Mouse (Mus musculus) 3T3-L1 (cell line): ENCODE data around the gene Camk1d.

Experiments used
- DNase-seq: peaks from one replicate; pipeline ENCODE4 v3.0.0-alpha.2; 2015; ENCODE audit warnings: low read depth, low spot score

The Camk1d gene

DNA sequence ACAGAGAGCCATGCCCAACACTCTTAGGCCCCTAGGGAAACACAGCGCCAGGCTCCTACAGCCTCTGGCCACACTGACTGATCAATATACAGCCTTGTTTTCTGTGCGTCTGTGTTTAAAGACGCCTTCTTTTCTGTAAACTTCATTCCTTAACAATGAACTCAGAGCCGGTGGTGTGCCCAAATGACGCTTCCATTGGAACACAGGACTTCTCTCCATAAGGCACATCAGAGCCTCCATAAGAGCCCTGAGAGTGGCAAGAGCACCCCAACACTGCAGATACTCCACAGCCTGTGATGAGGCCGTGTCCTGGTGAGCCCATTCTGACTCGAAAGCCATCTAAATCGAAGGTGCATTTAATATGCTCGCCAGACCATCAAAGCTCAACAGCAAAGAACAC, 50.8 kb downstream of the Camk1d start:
- DNase-seq: no peak

DNA sequence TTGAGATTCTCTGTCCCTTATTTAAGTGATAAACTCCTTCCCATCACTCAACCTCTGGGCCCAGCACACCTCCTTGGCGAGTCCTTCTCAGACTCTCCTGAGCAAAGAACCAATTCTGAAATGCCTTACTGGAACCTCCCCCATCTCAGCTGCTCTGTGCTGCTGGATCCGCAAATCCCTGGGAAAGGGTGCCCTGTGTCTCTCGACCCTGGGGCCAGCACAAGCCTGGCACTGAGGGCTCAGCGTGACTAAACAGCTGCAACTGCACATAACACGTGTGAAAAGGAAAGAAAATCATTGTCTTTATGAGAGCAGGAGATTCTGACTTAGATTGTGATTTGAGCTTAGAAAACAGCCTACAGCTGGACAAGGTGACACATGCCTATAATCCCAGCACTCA, 52.4 kb downstream of the Camk1d start:
- no peak for DNase-seq

DNA sequence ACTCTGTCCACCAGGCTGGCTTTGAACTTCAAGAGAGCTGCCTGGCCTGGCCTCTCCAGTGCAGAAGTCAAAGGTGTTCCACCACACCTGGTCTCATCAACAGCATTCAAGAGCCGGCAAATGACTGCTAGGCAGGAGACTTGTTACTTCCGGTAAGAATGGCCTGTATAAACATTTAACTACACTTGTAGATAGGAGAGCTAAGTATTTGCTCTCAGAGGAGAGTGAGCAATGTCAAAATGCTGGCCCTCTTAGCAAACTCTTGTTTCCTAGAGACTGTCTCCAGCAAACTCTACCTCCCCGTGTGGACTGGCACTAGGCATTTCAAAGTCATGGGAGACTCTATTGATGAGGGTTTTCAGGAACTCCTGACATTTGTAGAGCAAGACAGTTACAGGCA, 56.3 kb downstream of the Camk1d start:
- DNase-seq: no peak

DNA sequence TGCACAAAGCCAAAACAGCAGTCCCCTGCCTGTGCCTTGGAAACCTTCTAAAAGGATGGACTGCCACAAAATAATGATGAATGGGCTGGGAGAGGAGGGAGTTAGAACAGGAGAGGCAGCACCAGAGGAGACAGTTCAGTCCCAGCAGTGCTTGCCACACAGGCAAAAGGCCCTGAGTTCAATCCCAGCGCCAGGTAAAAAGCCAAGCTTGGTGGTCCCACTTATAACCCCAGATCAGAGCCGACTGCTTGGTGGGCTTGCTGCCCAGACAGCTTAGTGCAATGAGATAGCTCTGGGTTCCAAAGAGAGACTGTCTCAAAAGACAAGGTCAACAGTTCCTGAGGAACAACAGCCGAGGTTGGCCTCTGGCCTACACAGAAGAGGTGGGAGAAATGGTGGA, 58.0 kb downstream of the Camk1d start:
- DNase-seq: no peak

DNA sequence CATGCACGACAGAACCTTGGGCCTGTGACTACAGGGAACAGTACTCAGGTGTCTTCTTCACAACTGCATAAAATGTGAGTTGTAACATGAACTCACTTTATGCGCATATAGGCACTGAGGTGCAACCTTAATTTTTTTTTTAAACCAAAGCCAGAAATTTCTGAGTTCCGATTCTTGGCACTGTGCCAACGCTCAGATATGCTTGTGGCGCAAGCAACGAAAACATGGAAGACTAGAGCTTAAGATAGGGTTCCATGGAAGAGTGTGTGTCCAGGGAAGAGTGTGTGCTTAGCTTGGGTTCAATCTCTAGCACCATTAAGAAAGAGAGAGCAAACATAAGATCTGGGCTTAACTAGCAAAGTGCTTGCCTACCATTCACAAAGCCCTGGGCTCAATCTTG, 62.2 kb downstream of the Camk1d start:
- DNase-seq: no peak

DNA sequence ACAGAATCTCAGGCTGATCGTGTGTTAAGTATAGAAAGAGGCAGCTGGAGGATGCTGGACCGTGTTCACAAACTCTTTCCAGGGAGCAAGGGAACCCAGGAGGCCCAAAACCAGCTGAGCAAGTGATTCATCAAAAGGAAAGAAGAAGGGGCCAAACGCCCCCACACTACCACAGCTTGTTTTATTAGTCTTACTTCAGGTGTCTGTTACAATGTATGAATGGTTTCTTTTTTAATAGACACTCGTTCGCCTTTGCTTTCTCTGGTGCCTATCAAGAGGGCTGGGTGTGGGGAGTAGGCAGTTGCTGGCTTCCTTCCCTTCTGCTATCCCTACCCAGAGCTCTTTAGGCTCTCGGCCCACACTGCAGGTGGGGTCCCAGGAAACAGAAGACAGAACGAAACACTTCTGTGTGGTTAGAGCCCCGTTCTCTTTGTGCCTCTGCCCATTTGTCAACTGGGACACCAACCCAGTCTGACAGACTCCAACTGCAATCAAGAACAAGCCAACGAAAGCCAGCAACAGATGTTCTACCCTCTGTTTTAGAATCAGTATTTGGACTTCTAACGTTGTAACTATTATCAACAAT, 62.9 kb downstream of the Camk1d start:
- DNase-seq: peak; percentile 20

DNA sequence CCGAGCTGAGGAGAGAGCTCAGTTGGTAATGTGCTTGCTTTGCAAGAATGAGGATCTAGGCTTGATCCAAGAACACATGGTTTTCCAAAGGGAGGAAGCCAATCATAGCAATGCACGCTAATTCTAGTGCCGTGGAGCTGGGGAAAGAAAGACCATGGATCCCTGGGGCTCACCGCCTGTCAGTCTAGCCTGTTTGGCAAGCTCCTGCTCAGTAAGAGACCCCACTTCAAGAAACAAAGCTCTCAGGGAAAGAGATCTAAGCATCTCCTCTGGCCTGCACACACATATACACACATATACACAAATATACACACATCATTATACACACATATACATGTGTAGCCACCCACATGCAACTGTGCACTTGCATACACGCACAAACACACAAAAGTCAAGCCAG, 65.1 kb downstream of the Camk1d start:
- no peak for DNase-seq

DNA sequence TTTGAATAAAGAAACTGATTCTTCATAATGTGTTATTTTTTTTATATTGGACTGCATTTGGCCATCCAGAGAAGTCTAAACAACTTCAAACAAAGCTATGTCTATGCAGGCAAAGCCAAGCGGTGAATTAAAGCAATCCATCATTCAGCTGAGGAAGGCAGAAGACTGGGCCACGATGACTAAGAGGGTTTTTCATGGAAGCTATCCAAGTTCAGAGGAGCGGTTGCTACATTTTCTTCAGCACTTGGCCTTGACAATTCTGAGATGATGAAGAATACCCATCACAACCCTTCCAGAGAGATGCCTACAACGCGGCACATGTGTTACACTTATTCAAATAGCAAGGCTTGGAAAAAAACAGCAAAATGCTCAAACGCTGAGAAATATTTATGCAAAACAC, 65.6 kb downstream of the Camk1d start:
- DNase-seq: peak; percentile 96

DNA sequence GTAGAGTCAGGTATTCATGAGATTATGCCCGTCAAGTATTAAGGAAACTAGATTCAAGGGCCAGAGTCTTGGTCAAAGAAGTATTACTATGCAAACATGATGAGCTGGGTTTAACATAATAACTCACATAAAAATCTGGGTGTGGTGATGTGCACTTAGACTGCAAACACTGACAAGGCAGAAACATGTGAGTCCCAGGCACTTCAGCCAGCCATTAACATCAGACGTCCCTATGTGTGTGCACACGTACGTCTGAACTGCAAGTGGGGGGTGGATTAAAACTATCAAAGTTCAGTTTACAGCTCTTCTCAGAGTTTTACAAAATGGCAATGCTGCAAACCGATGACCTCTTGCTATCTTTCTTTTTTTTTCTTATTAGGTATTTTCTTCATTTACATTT, 68.0 kb downstream of the Camk1d start:
- DNase-seq: no peak

DNA sequence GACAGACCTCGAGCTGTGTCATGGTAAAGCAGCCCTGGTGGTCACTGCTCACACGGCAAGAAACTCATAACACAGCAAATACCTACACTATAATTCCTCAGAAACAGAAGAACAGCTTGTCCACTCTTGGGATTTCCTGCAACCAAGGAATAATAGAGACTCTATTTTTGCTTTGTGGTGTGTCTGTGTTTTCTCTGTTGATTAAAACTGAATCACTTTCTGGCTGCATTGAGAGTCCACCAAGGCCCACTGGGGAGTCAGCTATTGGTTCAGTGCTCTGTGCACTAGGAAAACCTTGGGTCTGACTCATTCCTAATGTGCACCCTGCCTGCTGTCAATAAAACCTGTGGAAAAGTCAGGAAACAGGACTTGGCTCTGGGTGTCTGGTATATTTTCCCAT, 68.7 kb downstream of the Camk1d start:
- peak; percentile 77 for DNase-seq

DNA sequence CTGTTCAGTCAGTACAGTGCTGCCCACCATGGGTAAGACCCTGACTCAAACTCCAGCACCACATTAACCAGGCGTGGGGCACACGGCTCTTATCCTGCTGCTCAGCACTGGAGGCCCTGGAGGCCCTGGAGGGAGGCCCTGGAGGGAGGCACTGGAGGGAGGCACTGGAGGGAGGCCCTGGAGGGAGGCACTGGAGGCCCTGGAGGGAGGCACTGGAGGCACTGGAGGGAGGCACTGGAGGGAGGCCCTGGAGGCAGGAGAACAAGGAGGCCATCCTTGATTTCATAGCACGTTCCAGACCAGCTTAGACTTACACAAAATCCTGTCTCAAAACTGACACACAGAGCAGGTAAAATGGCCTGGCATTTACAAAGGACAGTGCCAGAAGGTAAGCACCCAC, 70.4 kb downstream of the Camk1d start:
- DNase-seq: no peak

DNA sequence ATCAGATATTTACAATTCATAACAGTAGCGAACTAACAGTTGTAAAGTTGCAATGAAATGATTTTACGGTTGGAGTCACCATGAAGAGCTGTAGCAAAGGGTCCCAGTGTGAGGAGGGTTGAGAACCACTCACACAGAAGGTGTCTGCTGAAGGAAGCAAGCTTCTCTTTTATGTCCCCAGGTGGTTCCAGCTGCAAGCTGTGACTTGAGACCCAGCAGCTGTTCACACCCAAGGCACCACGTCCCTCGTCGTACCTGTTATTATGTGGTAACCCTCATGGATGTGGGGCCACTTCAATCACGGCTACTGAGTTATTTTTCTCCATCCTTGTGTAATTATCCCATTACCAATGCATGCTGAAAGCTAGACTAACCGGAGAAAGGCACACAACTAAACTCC, 71.1 kb downstream of the Camk1d start:
- no peak for DNase-seq

DNA sequence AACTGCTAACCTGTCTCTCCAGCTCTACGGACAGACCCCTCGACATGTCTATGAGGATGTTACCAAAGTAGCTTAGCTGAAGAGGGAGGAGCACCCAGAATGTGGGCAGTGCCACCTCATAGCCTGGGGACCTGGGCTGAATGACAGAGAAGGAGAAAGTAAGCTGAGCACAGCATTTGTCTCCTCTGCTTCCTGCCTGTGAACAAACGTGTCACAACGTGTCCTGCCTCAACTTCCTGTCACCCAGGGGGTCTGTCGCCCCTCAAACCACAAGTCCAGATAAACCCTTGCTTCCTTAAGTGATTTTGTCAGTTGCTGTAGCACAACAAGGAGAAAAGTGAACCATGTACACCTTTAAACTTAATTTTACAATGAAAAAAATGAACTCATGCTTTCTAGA, 71.7 kb downstream of the Camk1d start:
- no peak for DNase-seq

DNA sequence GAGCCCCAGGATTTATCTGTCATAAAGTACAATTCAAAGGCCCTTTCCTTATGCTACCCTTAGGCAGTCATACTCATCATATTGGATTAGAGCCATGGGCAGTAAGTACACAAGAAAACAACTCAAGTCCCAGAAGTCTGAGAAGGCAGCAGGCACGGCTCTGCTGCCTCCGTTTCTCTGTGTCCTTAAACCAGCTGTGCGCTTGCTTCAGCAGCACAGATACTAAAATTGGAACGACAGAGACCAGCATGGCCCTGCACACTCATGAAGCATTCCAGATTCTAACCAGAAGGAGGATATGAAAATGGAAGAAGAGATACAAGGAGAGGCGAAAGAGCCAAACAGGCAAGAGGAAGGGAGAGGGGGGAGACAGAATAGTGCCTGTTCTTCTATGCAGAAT, 72.6 kb downstream of the Camk1d start:
- DNase-seq: no peak

DNA sequence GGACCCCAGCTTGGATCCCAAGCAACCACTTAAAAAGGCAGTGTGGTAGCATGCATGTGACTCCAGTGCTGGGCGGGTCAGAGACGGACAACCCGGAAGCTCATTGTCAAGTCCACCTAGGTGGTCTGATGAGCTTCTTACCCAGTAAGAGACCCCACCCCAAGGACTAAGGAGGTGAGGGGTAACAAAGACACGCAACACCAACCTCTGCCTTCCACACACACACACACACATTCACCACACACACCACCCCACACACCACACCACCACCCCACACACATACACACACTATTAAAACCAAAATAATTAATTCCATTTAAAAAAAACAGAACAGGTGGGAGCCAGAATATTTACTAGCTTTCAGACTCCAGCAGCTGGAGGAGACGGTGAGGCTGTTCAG, 73.7 kb downstream of the Camk1d start:
- DNase-seq: no peak

DNA sequence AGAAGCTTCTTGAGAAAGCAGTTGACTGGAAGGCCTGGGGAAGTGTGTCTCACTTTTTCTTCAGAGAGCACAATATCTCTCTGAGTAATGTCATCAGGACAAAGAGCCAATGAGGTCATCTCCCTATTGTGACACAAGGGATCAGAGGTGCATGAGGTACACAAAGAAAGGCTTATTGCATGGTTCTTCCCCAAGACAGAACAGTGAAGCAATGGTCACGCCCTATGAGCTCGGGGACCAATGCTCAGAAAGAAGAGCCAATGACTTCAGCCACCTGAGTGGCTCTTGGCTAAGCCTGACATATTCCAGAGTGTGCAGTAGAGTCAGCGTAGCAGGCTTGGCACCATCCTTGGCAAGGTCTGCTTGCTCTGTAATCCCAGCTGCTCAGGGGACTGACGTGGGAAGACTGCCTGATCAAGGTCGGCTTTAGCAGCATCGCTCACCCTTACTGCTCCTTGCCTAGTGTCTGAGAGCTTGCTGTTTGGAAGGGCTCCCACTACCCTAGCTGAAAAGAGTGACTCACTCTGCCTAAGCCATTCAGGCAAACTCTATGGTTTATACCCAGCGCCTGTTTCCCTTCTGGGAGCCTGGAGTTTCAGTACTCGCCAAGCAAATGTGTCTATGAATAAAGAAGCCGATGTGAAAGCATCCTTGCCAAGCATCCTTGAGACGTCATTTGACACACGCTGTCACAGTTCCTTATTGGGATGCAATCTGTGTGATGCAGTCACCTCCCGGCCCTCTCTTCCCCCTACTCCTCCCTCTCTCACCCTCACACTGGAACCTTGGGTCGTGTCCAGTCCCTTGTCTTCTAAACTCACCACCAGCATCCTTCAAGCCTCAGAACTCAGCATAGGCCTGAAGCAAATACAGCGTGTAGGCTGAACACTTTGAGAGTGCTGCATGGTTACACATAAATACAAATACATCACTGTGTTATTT, 77.2 kb downstream of the Camk1d start:
- peak; percentile 81 for DNase-seq

DNA sequence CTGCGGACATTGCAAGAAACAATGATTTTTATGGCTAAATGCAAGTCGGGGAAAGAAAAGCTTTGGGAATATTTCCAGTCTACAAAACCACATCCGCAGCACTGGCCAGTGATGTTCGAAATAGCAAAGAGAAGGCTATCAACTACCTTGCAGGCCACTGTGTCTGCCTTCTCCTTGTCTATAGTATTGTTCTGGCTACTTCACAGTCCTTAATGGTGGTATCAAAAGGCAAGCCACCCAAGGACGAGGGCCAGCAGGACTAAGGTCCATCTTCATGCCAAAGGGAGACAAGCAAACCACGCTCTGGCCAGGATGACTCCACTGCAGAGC, 82.0 kb downstream of the Camk1d start:
- no peak for DNase-seq

DNA sequence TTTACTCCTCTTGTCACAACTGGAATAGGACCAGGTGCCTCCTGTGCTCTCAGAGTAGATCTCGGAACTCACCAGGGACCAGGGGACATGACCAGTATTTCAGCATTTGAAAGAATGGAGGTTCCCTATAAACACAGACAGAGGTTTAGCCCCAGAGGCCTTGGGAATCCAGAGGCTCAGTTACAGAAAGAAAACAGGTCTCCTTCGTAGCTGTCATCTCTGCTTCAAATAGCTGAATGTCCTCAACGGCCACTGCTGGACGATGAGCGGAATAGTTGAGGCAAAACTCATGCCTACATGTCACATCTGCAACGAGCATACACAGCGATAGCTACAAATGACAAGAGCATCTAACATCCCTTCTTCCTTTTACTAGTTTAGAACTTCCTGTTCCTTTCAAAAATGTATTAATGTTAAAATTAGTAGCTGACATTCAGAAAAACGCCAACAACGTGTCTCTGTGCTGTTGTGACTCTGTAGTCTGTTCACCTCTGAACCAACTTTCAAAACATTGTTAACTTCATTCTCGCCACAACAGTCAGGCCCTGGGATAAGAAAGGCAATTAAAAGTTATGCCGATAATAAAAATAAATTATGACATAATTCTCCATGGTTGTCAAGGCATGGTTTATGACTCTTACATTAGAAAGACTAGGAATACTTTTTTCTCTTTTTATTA, 82.5 kb downstream of the Camk1d start:
- no peak for DNase-seq

DNA sequence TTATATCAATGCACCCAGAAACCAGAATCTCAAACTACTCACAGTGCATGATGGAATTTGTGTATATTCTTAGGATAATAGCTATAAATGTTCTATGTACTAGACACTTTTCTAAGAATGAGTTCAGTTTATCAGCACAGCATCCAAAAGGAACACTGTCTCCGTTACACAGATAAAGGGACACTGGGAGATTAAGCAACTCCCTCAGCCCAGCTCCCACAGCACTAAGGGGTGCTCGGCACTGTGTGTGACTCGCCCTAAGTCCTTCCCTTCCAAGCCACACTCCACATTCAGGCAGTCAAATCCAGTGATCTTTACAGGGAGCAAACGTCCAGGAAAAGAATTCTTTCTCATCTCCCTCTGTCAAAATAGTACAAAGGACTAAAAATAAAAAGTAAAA, 83.6 kb downstream of the Camk1d start:
- peak; percentile 24 for DNase-seq

DNA sequence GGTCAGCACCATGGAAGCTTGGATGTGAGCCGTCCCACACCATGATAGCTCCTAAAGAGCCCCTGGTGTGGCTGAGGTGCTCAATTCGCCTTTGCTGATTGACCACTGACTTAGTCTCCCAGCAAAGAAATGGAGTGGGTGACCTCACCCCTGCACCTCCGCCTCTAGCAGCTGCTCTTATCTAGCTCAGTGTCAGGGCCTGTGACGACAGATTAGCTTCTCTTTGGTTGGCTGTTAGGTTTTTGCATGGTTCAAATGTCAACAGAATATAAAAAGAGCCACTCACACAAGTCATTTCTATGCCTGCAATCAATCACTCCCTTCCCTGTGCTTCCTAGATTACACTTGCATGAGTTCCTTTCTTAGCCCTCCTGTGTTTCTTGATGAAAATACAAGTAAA, 89.9 kb downstream of the Camk1d start:
- no peak for DNase-seq

DNA sequence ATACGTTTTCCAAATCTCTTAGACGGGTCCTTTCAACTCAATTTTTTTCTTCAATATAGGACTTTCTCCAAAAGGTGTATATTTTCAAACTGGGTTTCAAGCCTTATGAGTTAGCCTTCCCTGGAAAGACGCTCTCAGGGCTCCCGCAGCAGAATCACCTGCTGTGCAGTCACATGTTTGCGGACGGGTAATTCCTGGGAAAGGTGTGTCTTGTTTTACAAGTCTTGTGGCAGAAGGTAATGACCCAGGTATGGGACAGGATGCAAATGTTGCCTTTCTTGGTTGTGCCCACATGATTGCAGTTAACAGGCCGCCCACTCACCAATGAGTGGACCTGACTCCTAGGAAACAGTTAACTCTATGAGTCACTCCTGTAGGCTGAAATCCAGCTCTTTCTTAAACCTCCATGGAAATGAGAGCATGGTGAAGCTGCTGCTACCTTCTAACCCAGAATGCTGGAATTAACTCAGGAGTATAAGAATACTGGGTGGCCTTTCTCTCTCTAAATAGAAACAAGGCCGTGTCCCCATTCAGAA, 95.9 kb downstream of the Camk1d start:
- peak; percentile 87 for DNase-seq

DNA sequence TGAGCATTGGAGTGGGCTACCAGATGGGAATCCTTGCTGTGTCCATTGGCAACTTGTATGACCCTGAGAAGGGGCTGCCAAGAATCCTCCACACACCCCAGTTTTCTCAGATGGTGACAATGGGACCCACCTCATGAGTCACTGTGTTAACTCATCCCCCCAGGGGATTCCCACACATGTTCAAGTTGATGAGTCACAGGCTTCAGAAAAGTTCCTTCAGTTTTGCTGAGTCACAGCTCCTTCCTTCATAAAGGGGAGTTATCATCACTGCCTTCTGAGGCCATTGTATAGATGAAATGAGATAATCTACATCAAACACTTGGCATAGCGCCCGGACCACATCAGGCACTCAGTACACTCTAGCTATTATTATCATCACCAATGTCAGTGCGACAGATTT, 99.4 kb downstream of the Camk1d start:
- peak; percentile 96 for DNase-seq

DNA sequence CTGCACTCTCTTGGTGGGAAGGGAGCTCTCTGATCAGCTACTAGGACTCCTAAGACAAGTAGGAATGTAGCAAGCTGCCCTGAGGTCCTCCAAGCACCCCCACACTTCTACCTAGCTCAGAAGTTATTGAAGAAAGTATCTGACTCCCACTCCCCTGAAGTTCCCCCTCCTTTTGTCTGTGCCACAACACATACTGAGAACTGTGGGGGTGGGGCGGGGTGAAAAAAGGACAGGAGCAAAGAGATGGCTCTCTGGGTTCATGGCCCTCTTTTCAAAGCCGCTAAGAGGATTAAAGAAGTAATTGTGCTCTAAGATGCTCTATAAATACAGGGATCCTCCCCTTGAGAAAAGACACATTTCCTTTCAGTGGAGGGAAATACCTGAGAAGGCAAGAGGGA, 100.0 kb downstream of the Camk1d start:
- no peak for DNase-seq
